Mouse (Mus musculus): ENCODE results near the gene Dnah6. TPM values are rescaled to one million over a fixed set of nuclear protein-coding genes. Genes with fewer than 3 reads are reported as not detected.
A peak's percentile ranks its signal among the peaks of the same experiment; 100 is the strongest.

The Dnah6 gene
- polyA plus RNA-seq, 1 experiment, result not detected

DNA sequence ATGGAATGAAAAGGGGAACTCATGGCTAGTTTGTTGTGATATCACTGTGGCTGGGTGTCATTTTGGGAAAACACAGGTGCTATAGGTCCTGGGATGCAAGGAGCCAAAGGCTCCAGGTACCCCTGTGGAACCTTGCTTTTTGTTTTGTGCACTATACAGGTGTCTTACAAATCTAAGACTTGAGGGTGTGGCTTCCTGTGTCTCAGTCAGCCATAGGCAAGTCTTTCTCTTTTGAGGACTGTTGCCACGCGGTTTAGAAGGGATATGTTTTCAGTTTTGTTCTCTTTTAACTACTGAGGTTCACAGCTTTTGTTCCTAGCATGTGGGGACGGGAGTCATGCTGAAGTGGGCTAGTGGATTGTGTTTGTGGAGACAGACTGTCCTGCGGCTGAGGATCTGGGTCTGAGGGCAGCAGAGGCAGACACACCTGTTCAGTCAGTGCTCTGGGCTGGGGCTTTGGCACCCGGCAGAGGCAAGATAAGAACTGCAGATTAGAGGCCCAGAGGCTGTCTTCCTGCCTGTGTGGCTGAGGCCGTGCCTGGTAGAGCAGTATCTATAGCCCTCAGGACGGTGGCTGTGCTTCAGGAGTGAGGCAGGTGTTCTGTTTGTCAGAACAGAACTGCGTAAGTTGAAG, 228.3 kb downstream of the Dnah6 start:
- H3K27ac ChIP-seq (ENCODE audit: insufficient read depth, low read length), result no peak overlapping the region
- H3K4me1 ChIP-seq (ENCODE audit: control insufficient read depth, insufficient read depth, low read length), result peaks cover 5% of the 10 kb centered on the region
- TF ChIP-seq POLR2A (IDR thresholded peaks at IDR 0.05; ENCODE audit: low read depth, low read length) (no peak), CTCF (IDR thresholded peaks at IDR 0.05; ENCODE audit: borderline replicate concordance, insufficient read depth, low read length) (no peak)
- no peak overlapping the region for H3K4me3 ChIP-seq (ENCODE audit: insufficient read depth, low read length)

GRCm38 (mm10) chr6:72990206-72990605, 231.2 kb downstream of the Dnah6 start:
- TF ChIP-seq CTCF (IDR thresholded peaks at IDR 0.05; ENCODE audit: borderline replicate concordance, insufficient read depth, low read length), result no peak
- TF ChIP-seq POLR2A (IDR thresholded peaks at IDR 0.05; ENCODE audit: low read depth, low read length), result no peak
- H3K27ac ChIP-seq (ENCODE audit: insufficient read depth, low read length), result no peak overlapping the region
- peaks cover 13% of the 10 kb centered on the region for H3K4me1 ChIP-seq (ENCODE audit: control insufficient read depth, insufficient read depth, low read length)
- no peak overlapping the region for H3K4me3 ChIP-seq (ENCODE audit: insufficient read depth, low read length)

- no peak overlapping the region for H3K4me3 ChIP-seq (ENCODE audit: insufficient read depth, low read length)
- H3K27ac ChIP-seq (ENCODE audit: insufficient read depth, low read length), result no peak overlapping the region
- peaks cover 13% of the 10 kb centered on the region for H3K4me1 ChIP-seq (ENCODE audit: control insufficient read depth, insufficient read depth, low read length)
- TF ChIP-seq CTCF (IDR thresholded peaks at IDR 0.05; ENCODE audit: borderline replicate concordance, insufficient read depth, low read length) (no peak), POLR2A (IDR thresholded peaks at IDR 0.05; ENCODE audit: low read depth, low read length) (no peak)
Observed at GRCm38 (mm10) chr6:72989028-72989736, 232.3 kb downstream of the Dnah6 start.

DNA sequence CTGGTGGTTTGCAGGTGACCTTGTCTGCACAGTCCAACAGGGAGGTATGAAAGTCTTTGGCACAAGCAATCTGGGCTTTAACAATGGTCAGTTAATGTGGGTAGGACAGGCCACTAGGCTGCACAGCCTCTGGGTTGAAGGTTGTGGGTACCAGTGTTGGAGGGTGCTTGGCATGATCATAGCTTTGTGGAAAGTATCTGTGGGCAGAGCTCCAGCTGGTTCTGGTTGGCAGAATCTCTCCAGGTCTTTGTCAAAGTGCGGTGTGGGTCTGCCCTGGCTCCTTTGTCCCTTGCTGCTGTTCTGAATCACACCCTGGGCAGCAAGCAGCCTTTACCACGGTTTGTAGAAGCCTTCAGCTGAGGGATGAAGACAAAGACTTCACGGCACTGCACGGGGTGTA, 238.9 kb downstream of the Dnah6 start:
- Histone ChIP-seq H3K4me1 (ENCODE audit: control insufficient read depth, insufficient read depth, low read length) (peaks cover 21% of the 10 kb centered on the region), H3K4me3 (ENCODE audit: insufficient read depth, low read length) (no peak overlapping the region), H3K27ac (ENCODE audit: insufficient read depth, low read length) (0 out of 2 replicates have a peak overlapping the region, but pooled peaks have one; percentile 79)
- TF ChIP-seq CTCF (IDR thresholded peaks at IDR 0.05; ENCODE audit: borderline replicate concordance, insufficient read depth, low read length) (no peak), POLR2A (IDR thresholded peaks at IDR 0.05; ENCODE audit: low read depth, low read length) (no peak)

DNA sequence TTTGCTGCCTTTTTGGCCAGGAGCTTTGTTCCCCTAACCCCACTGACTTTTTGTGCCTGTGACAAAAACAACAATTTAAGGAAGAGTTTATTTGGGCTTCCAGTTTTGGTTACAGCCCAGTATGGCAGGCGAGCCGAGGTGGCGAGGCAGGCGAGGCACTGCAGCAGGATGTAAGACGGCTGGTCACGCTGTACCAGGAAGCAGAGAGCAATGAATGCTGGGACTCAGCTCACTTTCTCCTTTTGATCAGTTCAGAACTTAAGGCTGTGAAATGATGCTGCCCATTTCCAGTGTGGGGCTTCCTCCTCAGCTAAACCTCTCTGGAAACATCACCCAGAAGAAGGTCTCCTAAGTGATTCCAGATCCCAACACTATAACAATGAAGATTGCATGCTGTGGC, 239.6 kb downstream of the Dnah6 start:
- Histone ChIP-seq H3K4me3 (ENCODE audit: insufficient read depth, low read length) (no peak overlapping the region), H3K27ac (ENCODE audit: insufficient read depth, low read length) (peak overlapping the region; percentile 79), H3K4me1 (ENCODE audit: control insufficient read depth, insufficient read depth, low read length) (peaks cover 19% of the 10 kb centered on the region)
- TF ChIP-seq POLR2A (IDR thresholded peaks at IDR 0.05; ENCODE audit: low read depth, low read length) (no peak), CTCF (IDR thresholded peaks at IDR 0.05; ENCODE audit: borderline replicate concordance, insufficient read depth, low read length) (no peak)

GRCm38 (mm10) chr6:72981124-72981651, 240.3 kb downstream of the Dnah6 start:
- Histone ChIP-seq H3K27ac (ENCODE audit: insufficient read depth, low read length) (peak overlapping the region; percentile 80), H3K4me1 (ENCODE audit: control insufficient read depth, insufficient read depth, low read length) (peaks cover 17% of the 10 kb centered on the region), H3K4me3 (ENCODE audit: insufficient read depth, low read length) (no peak overlapping the region)
- TF ChIP-seq CTCF (IDR thresholded peaks at IDR 0.05; ENCODE audit: borderline replicate concordance, insufficient read depth, low read length) (no peak), POLR2A (IDR thresholded peaks at IDR 0.05; ENCODE audit: low read depth, low read length) (no peak)

DNA sequence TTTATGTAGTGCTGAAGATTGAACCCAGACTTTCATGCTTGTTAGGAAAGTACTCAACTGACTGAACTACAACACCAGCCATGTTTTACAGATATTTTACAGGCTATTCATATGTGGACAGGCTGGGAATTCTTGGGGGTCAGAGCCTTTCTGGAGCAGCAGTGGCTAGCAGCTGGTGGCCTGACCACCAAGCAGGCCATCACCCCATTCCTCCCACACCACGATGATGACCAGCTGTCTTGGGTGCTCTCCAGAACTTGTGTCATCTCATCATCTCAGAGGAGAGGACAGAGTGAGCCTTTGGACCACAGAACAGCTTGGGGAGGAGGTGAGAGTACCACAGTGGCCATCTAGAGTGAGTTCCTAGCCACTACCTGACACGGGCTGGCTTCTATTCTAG, 244.6 kb downstream of the Dnah6 start:
- peaks cover 7% of the 10 kb centered on the region for H3K4me1 ChIP-seq (ENCODE audit: control insufficient read depth, insufficient read depth, low read length)
- TF ChIP-seq POLR2A (IDR thresholded peaks at IDR 0.05; ENCODE audit: low read depth, low read length), result no peak
- no peak for TF ChIP-seq CTCF (IDR thresholded peaks at IDR 0.05; ENCODE audit: borderline replicate concordance, insufficient read depth, low read length)

GRCm38 (mm10) chr6:72971074-72971473, 250.4 kb downstream of the Dnah6 start:
- Histone ChIP-seq H3K27ac (ENCODE audit: insufficient read depth, low read length) (no peak overlapping the region), H3K4me3 (ENCODE audit: insufficient read depth, low read length) (no peak overlapping the region), H3K4me1 (ENCODE audit: control insufficient read depth, insufficient read depth, low read length) (no peaks in the 10 kb centered on the region)
- TF ChIP-seq POLR2A (IDR thresholded peaks at IDR 0.05; ENCODE audit: low read depth, low read length) (no peak), CTCF (IDR thresholded peaks at IDR 0.05; ENCODE audit: borderline replicate concordance, insufficient read depth, low read length) (no peak)

More for the DNA sequence above, 244.6 kb downstream of the Dnah6 start:
- no peak overlapping the region for H3K27ac ChIP-seq (ENCODE audit: insufficient read depth, low read length)
- no peak overlapping the region for H3K4me3 ChIP-seq (ENCODE audit: insufficient read depth, low read length)

DNA sequence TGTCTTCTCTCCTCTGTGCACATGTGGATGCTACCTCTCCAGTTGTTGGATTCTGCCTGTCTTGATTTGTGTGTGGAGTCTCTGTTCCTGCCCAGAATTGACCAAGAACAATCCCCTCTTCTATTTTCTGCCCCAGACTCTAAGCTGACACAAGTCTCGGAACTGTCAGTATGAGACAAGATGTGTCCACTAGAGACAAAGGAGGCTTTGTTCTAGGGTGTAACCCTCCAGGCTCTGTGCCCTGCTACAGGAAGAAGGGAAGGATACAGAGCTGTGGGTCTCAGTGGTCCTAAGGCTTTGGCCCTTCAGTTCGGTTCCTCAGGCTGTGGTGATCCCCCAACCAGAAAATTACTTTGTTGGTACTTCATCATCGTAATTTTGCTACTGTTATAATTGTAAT, 251.7 kb downstream of the Dnah6 start:
- H3K4me1 ChIP-seq (ENCODE audit: control insufficient read depth, insufficient read depth, low read length), result no peaks in the 10 kb centered on the region
- no peak overlapping the region for H3K4me3 ChIP-seq (ENCODE audit: insufficient read depth, low read length)
- H3K27ac ChIP-seq (ENCODE audit: insufficient read depth, low read length), result no peak overlapping the region
- TF ChIP-seq CTCF (IDR thresholded peaks at IDR 0.05; ENCODE audit: borderline replicate concordance, insufficient read depth, low read length) (no peak), POLR2A (IDR thresholded peaks at IDR 0.05; ENCODE audit: low read depth, low read length) (no peak)

Other genes starting within 250 kb of the Dnah6 start
- gene Suclg1, start 26.7 kb upstream of the Dnah6 start, polyA plus RNA-seq (2011; ENCODE audit: insufficient read length, low read depth, missing spikeins), result 94.3 and 109 TPM in 2 replicates
- not detected in 2 replicates for gene 4931417E11Rik, start 248.0 kb upstream of the Dnah6 start, polyA plus RNA-seq (2011; ENCODE audit: insufficient read length, low read depth, missing spikeins)

Data from embryonic fibroblast, embryonic 13.5 days (primary cell).